Mouse (Mus musculus): ENCODE results near the gene Pou2f1. TPM values are rescaled to one million over a fixed set of nuclear protein-coding genes. Genes with fewer than 3 reads are reported as not detected.

Pou2f1 gene
- polyA plus RNA-seq, 1 experiment from 2014 or later = 20.9 TPM

DNA sequence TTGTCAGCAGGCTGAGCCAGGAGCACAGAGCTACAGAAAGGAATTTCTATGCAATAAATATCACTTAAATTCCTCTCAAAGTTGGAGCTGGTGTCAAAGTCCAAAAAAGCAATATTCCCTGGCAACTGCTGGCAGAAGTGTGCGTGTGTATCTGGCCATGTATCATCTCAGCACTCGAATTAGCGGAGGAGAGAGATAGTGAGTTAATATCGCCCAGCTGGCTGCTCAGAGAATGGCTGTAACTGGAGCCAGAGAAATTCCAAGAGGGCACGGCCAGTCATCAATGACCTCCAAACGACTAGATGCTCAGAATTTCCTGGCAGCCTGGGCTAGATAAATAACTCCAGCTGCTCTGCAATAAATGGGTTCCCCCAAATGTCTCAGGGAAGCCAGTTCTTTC is 166.0 kb downstream of the Pou2f1 start:
- H3K36me3 ChIP-seq (ENCODE audit: control insufficient read depth, insufficient read depth, low read length) = no peaks in the 10 kb centered on the region
- peaks cover 40% of the 10 kb centered on the region for H3K4me1 ChIP-seq (ENCODE audit: control insufficient read depth, insufficient read depth, low read length)
- ATAC-seq (ENCODE audit: low read depth) = no peak
- H3K4me3 ChIP-seq (ENCODE audit: low read depth, low read length) = no peak overlapping the region
- 11% methylated on average over 6 of the region's 6 CpGs for WGBS
- H3K27ac ChIP-seq (ENCODE audit: low read depth, low read length) = peak overlapping the region; percentile 62; the same call in 1 of the 2 replicates
- H3K4me2 ChIP-seq (ENCODE audit: low read depth, low read length) = no peak overlapping the region
- 0 out of 2 replicates have a peak, but pooled peaks cover 3% of the 10 kb centered on the region for H3K27me3 ChIP-seq (ENCODE audit: control insufficient read depth, insufficient read depth, low read length)
- H3K9me3 ChIP-seq (ENCODE audit: control insufficient read depth, low read length) = no peaks in the 10 kb centered on the region
- H3K9ac ChIP-seq (replicated peaks; ENCODE audit: low read depth, low read length) = no peak overlapping the region

DNA sequence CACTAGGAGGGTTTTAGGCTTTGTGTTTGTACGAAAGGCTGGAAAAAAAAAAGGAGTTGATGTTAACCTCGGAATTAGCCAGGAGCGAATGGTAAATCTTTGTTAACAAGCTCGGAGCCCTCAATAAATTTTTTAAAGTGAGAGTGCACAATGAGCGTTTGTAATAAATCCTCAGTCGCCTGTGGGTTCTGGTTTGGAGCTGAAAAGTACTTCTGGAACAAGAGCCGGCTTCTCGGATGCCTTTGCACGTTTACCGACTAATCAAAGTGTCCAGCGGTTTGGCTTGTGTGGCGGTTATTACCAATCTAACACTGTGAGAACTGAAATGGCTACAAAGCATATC is 167.9 kb downstream of the Pou2f1 start:
- ATAC-seq (ENCODE audit: low read depth) = no peak
- WGBS = 8% methylated on average over 12 of the region's 12 CpGs

DNA sequence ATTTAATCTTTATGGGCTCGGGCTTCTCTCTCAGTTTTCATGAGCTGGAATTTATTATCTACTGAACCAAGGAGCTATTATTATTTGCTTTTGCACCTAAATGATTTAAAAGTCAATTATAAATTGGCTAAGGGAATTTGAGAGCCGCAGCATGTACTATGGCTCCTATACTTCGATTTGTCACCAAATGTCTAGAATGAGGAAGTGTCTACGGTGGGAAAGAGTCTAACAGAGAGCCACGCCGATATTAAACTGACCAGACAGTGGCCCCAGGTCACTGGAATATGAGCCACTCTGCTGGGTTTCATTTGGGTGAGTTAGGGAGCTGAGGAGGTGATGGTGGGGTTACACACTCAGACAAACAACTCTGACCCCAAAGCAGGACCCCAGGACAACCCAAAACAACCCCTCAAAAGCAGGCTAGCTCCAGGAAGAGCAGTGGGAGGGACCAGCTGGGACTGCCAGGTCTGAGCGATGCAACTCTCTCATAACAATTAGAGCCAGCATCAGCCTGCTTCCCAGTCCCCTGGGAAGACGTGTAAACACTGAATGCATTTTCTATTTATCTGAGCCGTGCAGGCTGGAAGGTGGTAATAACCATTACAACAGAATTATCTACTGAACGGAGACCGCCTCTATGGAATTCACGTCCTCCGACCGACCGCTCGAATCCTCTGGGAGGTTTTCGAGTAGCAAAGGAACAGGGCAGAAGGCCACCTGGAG is 168.4 kb downstream of the Pou2f1 start:
- peak overlapping the region; percentile 85 for H3K27ac ChIP-seq (ENCODE audit: low read depth, low read length)
- H3K4me2 ChIP-seq (ENCODE audit: low read depth, low read length) = peak overlapping the region; percentile 50
- peak; percentile 85 for ATAC-seq (ENCODE audit: low read depth)
- 10% methylated on average over 17 of the region's 17 CpGs for WGBS
- H3K4me3 ChIP-seq (ENCODE audit: low read depth, low read length) = peak overlapping the region; percentile 18; the same call in 1 of the 2 replicates
- H3K27me3 ChIP-seq (ENCODE audit: control insufficient read depth, insufficient read depth, low read length) = no peaks in the 10 kb centered on the region
- H3K9me3 ChIP-seq (ENCODE audit: control insufficient read depth, low read length) = no peaks in the 10 kb centered on the region
- H3K9ac ChIP-seq (replicated peaks; ENCODE audit: low read depth, low read length) = peak overlapping the region; percentile 26; the same call in 1 of the 2 replicates
- peaks cover 34% of the 10 kb centered on the region for H3K4me1 ChIP-seq (ENCODE audit: control insufficient read depth, insufficient read depth, low read length)
- no peaks in the 10 kb centered on the region for H3K36me3 ChIP-seq (ENCODE audit: control insufficient read depth, insufficient read depth, low read length)

More for the DNA sequence above, 167.9 kb downstream of the Pou2f1 start:
- Histone ChIP-seq H3K9me3 (ENCODE audit: control insufficient read depth, low read length) (no peaks in the 10 kb centered on the region), H3K27me3 (ENCODE audit: control insufficient read depth, insufficient read depth, low read length) (0 out of 2 replicates have a peak, but pooled peaks cover under 1% of the 10 kb centered on the region), H3K4me3 (ENCODE audit: low read depth, low read length) (peak overlapping the region; percentile 18; the same call in 1 of the 2 replicates), H3K4me2 (ENCODE audit: low read depth, low read length) (peak overlapping the region; percentile 50), H3K36me3 (ENCODE audit: control insufficient read depth, insufficient read depth, low read length) (no peaks in the 10 kb centered on the region), H3K4me1 (ENCODE audit: control insufficient read depth, insufficient read depth, low read length) (peaks cover 34% of the 10 kb centered on the region), H3K9ac (replicated peaks; ENCODE audit: low read depth, low read length) (peak overlapping the region; percentile 26; the same call in 1 of the 2 replicates), H3K27ac (ENCODE audit: low read depth, low read length) (peak overlapping the region; percentile 85)

DNA sequence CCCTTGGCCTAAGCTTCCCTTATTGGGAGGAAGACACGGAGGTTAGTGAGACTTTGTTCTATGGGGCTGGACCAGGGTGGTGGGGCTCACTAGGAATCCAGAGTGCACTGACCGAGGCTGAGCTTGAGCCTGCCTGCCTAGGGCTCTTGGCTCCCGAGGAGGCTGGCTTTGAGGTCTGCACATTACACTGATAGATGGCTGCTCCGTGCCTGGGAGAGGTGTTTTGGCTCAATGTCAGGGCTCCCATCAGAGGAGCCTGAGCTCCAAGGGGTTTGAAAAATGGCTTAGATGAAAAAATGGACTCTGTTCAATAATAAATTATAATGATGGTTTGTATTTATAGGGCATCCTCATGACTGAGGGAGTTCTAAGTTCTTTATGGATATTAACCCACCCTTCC is 169.2 kb downstream of the Pou2f1 start:
- Histone ChIP-seq H3K9ac (replicated peaks; ENCODE audit: low read depth, low read length) (no peak overlapping the region), H3K27me3 (ENCODE audit: control insufficient read depth, insufficient read depth, low read length) (no peaks in the 10 kb centered on the region), H3K4me3 (ENCODE audit: low read depth, low read length) (no peak overlapping the region), H3K36me3 (ENCODE audit: control insufficient read depth, insufficient read depth, low read length) (no peaks in the 10 kb centered on the region), H3K9me3 (ENCODE audit: control insufficient read depth, low read length) (no peaks in the 10 kb centered on the region), H3K4me2 (ENCODE audit: low read depth, low read length) (no peak overlapping the region), H3K4me1 (ENCODE audit: control insufficient read depth, insufficient read depth, low read length) (peaks cover 34% of the 10 kb centered on the region), H3K27ac (ENCODE audit: low read depth, low read length) (peak overlapping the region; percentile 69)
- peak; percentile 67 for ATAC-seq (ENCODE audit: low read depth)
- 15% methylated on average over 4 of the region's 4 CpGs for WGBS

DNA sequence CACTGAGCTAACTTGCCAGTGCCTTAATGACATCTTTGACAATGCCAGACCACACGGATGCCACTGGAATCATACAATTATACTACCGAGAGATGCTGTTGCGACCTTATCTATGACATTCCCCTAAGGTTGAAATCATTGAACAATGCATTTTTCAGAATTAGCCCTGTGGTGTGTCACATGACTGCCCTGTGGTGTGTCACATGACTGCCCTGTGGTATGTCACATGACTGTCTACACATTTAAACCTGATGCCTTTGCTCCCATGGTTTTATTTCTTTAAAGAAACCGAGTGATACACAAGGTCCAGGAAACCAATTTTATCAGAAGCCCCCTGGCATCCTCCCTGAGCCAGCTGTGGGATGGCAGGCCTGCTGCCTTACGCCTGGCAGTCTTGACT is 172.6 kb downstream of the Pou2f1 start:
- Histone ChIP-seq H3K27me3 (ENCODE audit: control insufficient read depth, insufficient read depth, low read length) (no peaks in the 10 kb centered on the region), H3K4me2 (ENCODE audit: low read depth, low read length) (no peak overlapping the region), H3K9ac (replicated peaks; ENCODE audit: low read depth, low read length) (no peak overlapping the region), H3K4me1 (ENCODE audit: control insufficient read depth, insufficient read depth, low read length) (peaks cover 15% of the 10 kb centered on the region), H3K36me3 (ENCODE audit: control insufficient read depth, insufficient read depth, low read length) (no peaks in the 10 kb centered on the region), H3K27ac (ENCODE audit: low read depth, low read length) (no peak overlapping the region), H3K4me3 (ENCODE audit: low read depth, low read length) (no peak overlapping the region), H3K9me3 (ENCODE audit: control insufficient read depth, low read length) (no peaks in the 10 kb centered on the region)
- no peak for ATAC-seq (ENCODE audit: low read depth)
- WGBS = 90% methylated on average over 5 of the region's 5 CpGs

DNA sequence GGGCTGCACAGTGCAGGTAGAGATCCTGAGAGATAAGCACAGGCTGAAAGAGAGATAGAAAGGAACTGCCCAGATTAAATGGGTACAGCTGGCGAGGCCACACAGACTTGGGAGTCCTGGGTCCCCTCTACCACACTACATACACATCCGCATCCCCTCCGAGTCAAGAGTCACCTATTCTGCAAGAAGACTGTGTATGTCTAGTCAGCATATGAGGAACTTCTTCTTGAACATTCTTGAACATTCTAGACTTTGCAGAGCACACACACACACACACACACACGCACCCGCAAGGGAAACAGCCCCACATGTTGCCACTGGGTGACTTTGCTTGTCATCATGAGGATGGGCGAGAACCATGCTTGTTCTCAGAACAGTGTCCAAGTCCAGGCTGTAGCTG is 173.9 kb downstream of the Pou2f1 start:
- no peak for ATAC-seq (ENCODE audit: low read depth)
- Histone ChIP-seq H3K4me1 (ENCODE audit: control insufficient read depth, insufficient read depth, low read length) (peaks cover 5% of the 10 kb centered on the region; the same call in 1 of the 2 replicates), H3K27ac (ENCODE audit: low read depth, low read length) (no peak overlapping the region), H3K9me3 (ENCODE audit: control insufficient read depth, low read length) (no peaks in the 10 kb centered on the region), H3K9ac (replicated peaks; ENCODE audit: low read depth, low read length) (no peak overlapping the region), H3K4me2 (ENCODE audit: low read depth, low read length) (no peak overlapping the region), H3K27me3 (ENCODE audit: control insufficient read depth, insufficient read depth, low read length) (no peaks in the 10 kb centered on the region), H3K4me3 (ENCODE audit: low read depth, low read length) (no peak overlapping the region), H3K36me3 (ENCODE audit: control insufficient read depth, insufficient read depth, low read length) (no peaks in the 10 kb centered on the region)
- WGBS = 91% methylated on average over 6 of the region's 6 CpGs

DNA sequence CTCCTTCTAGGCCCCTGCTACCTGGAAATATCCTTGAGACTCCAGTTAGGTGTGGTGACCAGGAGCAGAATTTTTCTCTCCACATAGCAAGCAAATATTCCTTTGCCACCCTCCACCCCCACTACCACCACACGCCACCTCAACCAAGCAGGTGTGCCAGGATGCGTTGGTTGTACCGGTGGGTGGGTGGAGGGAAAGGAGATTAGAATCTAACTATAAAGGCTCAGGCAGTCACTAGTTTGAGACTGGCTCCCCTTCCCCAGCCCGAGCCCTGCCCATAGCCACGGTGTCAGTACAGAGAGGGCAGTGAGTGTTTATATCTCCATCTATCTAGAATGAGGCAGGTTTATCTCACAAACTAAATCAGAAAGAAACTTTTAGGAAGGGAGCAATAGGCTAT is 174.3 kb downstream of the Pou2f1 start:
- Histone ChIP-seq H3K4me3 (ENCODE audit: low read depth, low read length) (no peak overlapping the region), H3K27ac (ENCODE audit: low read depth, low read length) (no peak overlapping the region), H3K4me1 (ENCODE audit: control insufficient read depth, insufficient read depth, low read length) (peaks cover 1% of the 10 kb centered on the region; the same call in 1 of the 2 replicates), H3K4me2 (ENCODE audit: low read depth, low read length) (no peak overlapping the region), H3K27me3 (ENCODE audit: control insufficient read depth, insufficient read depth, low read length) (no peaks in the 10 kb centered on the region), H3K9ac (replicated peaks; ENCODE audit: low read depth, low read length) (no peak overlapping the region), H3K36me3 (ENCODE audit: control insufficient read depth, insufficient read depth, low read length) (no peaks in the 10 kb centered on the region), H3K9me3 (ENCODE audit: control insufficient read depth, low read length) (no peaks in the 10 kb centered on the region)
- WGBS = 89% methylated on average over 5 of the region's 5 CpGs
- no peak for ATAC-seq (ENCODE audit: low read depth)

DNA sequence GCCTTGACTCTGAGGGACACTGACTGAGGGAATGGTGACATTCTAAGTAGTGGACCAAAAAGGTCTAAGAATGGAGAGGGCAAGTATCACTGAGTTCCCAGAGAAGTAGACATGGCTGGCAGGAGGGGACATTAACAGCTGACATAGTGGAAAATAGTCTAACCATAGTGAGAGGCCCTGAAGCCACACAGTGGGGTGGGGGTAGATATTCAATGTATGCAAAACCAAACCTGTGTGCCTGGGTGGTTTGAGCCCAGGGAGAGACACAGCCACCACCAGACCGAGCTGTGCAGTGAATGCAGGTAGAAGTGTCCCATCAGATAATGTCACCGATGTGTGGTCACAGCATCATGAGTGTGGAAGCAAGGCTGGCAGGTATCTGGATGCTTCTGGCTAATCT is 180.4 kb downstream of the Pou2f1 start:
- Histone ChIP-seq H3K4me3 (ENCODE audit: low read depth, low read length) (no peak overlapping the region), H3K36me3 (ENCODE audit: control insufficient read depth, insufficient read depth, low read length) (no peaks in the 10 kb centered on the region), H3K4me1 (ENCODE audit: control insufficient read depth, insufficient read depth, low read length) (no peaks in the 10 kb centered on the region), H3K27me3 (ENCODE audit: control insufficient read depth, insufficient read depth, low read length) (no peaks in the 10 kb centered on the region), H3K4me2 (ENCODE audit: low read depth, low read length) (no peak overlapping the region), H3K9me3 (ENCODE audit: control insufficient read depth, low read length) (no peaks in the 10 kb centered on the region), H3K27ac (ENCODE audit: low read depth, low read length) (no peak overlapping the region), H3K9ac (replicated peaks; ENCODE audit: low read depth, low read length) (no peak overlapping the region)
- ATAC-seq (ENCODE audit: low read depth) = no peak
- WGBS = 94% methylated on average over 2 of the region's 2 CpGs

DNA sequence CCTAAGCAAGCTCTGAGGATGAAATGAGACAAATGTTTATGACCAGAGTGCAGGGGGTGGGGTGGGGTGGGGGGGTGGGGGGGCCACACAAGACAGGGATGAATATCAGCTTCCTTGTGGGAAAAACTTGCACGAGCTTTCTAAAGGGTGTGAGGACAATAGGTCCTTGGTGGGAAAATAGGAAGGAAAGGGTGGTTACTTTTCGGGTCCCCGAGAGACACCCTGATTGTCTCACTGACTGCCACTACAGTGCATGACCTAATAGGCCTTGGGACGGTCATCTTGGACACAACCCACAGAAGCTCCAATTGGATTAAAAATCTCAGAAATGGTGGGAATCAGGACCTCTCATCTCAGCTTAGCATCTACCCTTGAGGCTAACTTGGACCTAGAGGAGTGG is 183.3 kb downstream of the Pou2f1 start:
- no peak overlapping the region for H3K9ac ChIP-seq (replicated peaks; ENCODE audit: low read depth, low read length)
- H3K27ac ChIP-seq (ENCODE audit: low read depth, low read length) = no peak overlapping the region
- no peak for ATAC-seq (ENCODE audit: low read depth)
- no peaks in the 10 kb centered on the region for H3K9me3 ChIP-seq (ENCODE audit: control insufficient read depth, low read length)
- peaks cover 4% of the 10 kb centered on the region; the same call in 1 of the 2 replicates for H3K27me3 ChIP-seq (ENCODE audit: control insufficient read depth, insufficient read depth, low read length)
- H3K36me3 ChIP-seq (ENCODE audit: control insufficient read depth, insufficient read depth, low read length) = no peaks in the 10 kb centered on the region
- H3K4me2 ChIP-seq (ENCODE audit: low read depth, low read length) = no peak overlapping the region
- WGBS = 74% methylated on average over 4 of the region's 4 CpGs
- H3K4me3 ChIP-seq (ENCODE audit: low read depth, low read length) = no peak overlapping the region
- peaks cover 8% of the 10 kb centered on the region; the same call in 1 of the 2 replicates for H3K4me1 ChIP-seq (ENCODE audit: control insufficient read depth, insufficient read depth, low read length)

All from neural tube, embryonic 14.5 days (tissue).